Mouse (Mus musculus) midbrain, embryonic 16.5 days (tissue): ENCODE measurements around the gene Nr4a1. TPM values are rescaled to one million over a fixed set of nuclear protein-coding genes. Genes with fewer than 3 reads are reported as not detected.

Experiments used
- ATAC-seq: fragments of 200-750 bp; cut with Nextera tagmentation; 2 replicates; pipeline ENCODE4 v1.8.0; 2017; ENCODE audit warnings: moderate TSS enrichment
- H3K27ac ChIP-seq: fragments of 300-500 bp; sonication (generic); 2 replicates; pipeline ENCODE4 v1.5.1; 2014; ENCODE audit warnings: mild to moderate bottlenecking, low read length, mixed read lengths
- H3K27me3 ChIP-seq: fragments of 300-500 bp; sonication (generic); 2 replicates; pipeline ENCODE4 v1.6.1; 2014; ENCODE audit warnings: low read depth, low read length, mixed read lengths; ENCODE audit not compliant: control insufficient read depth, insufficient read depth
- H3K36me3 ChIP-seq: fragments of 300-500 bp; sonication (generic); 2 replicates; pipeline ENCODE4 v1.6.1; 2014; ENCODE audit warnings: mild to moderate bottlenecking, low read length, moderate library complexity, mixed read lengths; ENCODE audit not compliant: control insufficient read depth, insufficient read depth
- H3K4me1 ChIP-seq: fragments of 300-500 bp; sonication (generic); 2 replicates; pipeline ENCODE4 v1.6.1; 2014; ENCODE audit warnings: mild to moderate bottlenecking, low read length, mixed read lengths; ENCODE audit not compliant: control insufficient read depth, insufficient read depth
- H3K4me2 ChIP-seq: fragments of 300-500 bp; sonication (generic); 2 replicates; pipeline ENCODE4 v1.6.1; 2014; ENCODE audit warnings: mild to moderate bottlenecking, low read length, mixed read lengths
- H3K4me3 ChIP-seq: fragments of 300-500 bp; sonication (generic); 2 replicates; pipeline ENCODE4 v1.5.1; 2014; ENCODE audit warnings: low read depth, mild to moderate bottlenecking, low read length, moderate library complexity, mixed read lengths
- H3K9ac ChIP-seq: fragments of 300-500 bp; sonication (generic); 2 replicates; pipeline ENCODE4 v1.6.1; 2014; ENCODE audit warnings: low read depth, low read length, mixed read lengths
- H3K9me3 ChIP-seq: fragments of 300-500 bp; sonication (generic); replicated peaks from 2 replicates; pipeline ENCODE4 v1.6.1; 2014; ENCODE audit warnings: mild to moderate bottlenecking, low read length, mixed read lengths; ENCODE audit not compliant: control insufficient read depth, poor library complexity, severe bottlenecking
- WGBS: fragments of 180-500 bp; shearing (Covaris S2); extraction: QIAGEN DNeasy Blood & Tissue Kit; methylation state at CpG from one replicate; pipeline ENCODE4 v1.1.7; 2014; 5-methylcytosine and 5-hydroxymethylcytosine counted together
- polyA plus RNA-seq: library from polyadenylated mRNA; unstranded; fragments of >200 nt; fragmentation: Nextera tagmentation; extraction: Ambion mirVana; gene quantifications from 2 replicates; pipeline ENCODE4 v1.2.1, GENCODE M21; 2015

The Nr4a1 gene
- polyA plus RNA-seq, 1 experiment from 2014 or later = 6.4 TPM

DNA sequence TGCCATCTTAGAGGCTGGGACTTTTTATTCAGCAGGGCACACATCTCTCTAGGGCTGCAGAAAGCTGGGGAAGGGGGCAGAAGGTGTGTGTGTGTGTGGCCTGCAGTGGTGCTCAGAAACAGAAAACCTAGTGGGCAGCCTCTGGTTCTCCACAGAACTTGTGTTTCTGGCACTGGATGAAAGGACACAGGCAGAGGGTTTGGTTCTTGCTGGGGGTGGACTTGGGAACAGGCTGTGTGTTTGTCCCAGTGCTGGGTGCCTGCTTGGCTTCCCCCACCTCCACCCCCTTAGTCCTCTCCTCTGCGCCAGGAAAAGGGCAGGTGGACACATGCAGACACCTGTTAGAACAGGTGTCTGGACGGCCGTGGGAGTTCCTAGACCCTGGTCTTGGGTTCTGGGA, 17.0 kb downstream of the Nr4a1 start:
- H3K27ac ChIP-seq = no peak overlapping the region
- H3K4me3 ChIP-seq = no peak overlapping the region
- H3K36me3 ChIP-seq = peaks cover 6% of the 10 kb centered on the region; the same call in 1 of the 2 replicates
- H3K27me3 ChIP-seq = peaks cover 5% of the 10 kb centered on the region
- no peak for ATAC-seq
- H3K4me1 ChIP-seq = peaks cover 6% of the 10 kb centered on the region
- no peaks in the 10 kb centered on the region for H3K9me3 ChIP-seq
- H3K9ac ChIP-seq = no peak overlapping the region
- WGBS = 83% methylated on average over 3 of the region's 3 CpGs
- no peak overlapping the region for H3K4me2 ChIP-seq

DNA sequence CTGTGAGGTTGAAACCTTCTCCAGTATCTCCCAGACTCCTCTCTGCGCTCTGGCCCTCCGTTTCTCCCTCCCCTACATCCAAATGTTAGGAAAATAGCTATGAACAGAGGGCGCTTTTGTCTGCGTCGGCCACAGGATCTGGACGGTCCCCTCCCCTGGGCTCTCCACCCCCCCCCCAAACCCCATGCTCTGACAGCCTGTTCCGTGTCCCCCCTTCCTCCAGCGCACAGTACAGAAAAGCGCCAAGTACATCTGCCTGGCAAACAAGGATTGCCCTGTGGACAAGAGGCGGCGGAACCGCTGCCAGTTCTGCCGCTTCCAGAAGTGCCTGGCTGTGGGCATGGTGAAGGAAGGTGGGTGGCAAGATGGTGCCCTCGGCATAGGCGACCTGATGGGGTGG, 17.4 kb downstream of the Nr4a1 start:
- Histone ChIP-seq H3K9ac (no peak overlapping the region), H3K27ac (no peak overlapping the region), H3K4me3 (no peak overlapping the region), H3K4me1 (peaks cover 5% of the 10 kb centered on the region), H3K9me3 (no peaks in the 10 kb centered on the region), H3K4me2 (no peak overlapping the region), H3K36me3 (peaks cover 6% of the 10 kb centered on the region; the same call in 1 of the 2 replicates), H3K27me3 (peaks cover 5% of the 10 kb centered on the region)
- no peak for ATAC-seq
- WGBS = 84% methylated on average over 15 of the region's 15 CpGs

DNA sequence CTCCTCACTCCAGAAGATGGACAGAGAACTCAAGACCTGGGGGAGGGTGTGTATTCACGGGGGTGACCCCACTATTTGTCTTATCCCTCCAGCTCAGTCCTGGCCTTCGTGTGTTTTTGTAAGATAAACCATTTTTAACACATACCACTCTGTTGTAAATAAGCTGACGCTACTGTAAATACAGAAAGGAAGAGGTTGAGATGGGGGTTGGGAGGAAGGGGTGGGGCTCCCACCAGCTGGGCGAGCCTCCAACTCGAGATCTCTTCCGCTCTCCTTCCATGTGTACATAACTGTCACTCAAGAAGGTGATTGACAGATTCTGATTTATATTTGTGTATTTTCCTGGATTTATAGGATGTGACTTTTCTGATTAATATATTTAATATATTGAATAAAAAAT, 20.3 kb downstream of the Nr4a1 start:
- Histone ChIP-seq H3K9me3 (no peaks in the 10 kb centered on the region), H3K27ac (no peak overlapping the region), H3K4me2 (no peak overlapping the region), H3K36me3 (peaks cover 6% of the 10 kb centered on the region; the same call in 1 of the 2 replicates), H3K27me3 (no peaks in the 10 kb centered on the region), H3K4me3 (no peak overlapping the region), H3K4me1 (no peaks in the 10 kb centered on the region), H3K9ac (no peak overlapping the region)
- WGBS = 82% methylated on average over 6 of the region's 6 CpGs
- no peak for ATAC-seq

DNA sequence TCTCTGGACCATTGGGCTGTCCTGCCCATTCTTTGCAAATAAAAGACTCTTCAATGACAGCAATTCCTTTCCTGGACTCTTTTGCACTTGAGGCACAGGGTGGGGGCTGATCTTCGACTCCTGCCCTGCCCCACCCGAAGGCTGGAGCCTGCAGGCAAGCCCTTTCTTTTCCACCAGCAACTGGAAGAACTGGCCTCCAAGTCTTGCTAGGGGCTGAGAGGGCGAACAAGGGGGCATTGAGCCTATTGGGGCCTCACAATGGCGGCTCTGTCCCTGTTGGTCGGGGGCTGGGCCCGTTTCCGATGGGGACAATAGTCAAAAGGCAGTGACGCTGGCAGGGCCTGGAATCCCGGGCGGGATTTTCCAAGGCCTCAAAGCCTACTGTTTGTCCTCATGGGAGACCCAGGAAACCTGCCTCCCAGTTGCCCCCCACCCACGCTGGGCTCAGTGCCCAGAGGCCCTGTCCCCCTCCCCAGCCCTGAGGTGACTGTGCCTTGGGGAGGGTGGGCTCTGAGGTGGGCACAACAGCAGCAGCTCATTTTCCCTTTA, 23.4 kb downstream of the Nr4a1 start:
- H3K4me3 ChIP-seq = no peak overlapping the region
- H3K36me3 ChIP-seq = no peaks in the 10 kb centered on the region; the same call in 1 of the 2 replicates
- peak; percentile 41 for ATAC-seq
- H3K4me2 ChIP-seq = no peak overlapping the region
- H3K4me1 ChIP-seq = no peaks in the 10 kb centered on the region
- H3K27me3 ChIP-seq = no peaks in the 10 kb centered on the region
- no peaks in the 10 kb centered on the region for H3K9me3 ChIP-seq
- peak overlapping the region; percentile 42 for H3K27ac ChIP-seq
- 16% methylated on average over 11 of the region's 11 CpGs for WGBS
- no peak overlapping the region for H3K9ac ChIP-seq

DNA sequence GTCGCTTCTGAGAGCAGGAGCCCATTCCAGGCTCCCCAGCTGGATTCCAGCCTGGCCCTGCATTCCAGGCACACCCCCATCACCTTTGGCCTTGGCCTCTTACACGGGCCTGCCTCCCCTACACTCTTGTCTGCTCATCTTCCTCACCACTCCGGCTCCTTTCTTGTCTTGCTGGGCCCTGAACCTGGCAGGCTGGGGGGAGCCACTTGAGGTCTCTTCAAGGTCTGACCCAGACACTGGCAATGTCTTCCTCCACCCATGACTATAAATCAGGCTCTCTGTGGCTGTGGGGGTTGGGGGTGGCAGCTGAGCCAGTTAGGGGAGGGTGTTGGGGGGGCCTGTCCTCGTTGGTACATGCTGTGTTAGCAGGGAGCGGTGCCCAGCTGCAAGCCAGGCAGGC, 24.5 kb downstream of the Nr4a1 start:
- ATAC-seq = no peak
- Histone ChIP-seq H3K9ac (no peak overlapping the region), H3K4me2 (no peak overlapping the region), H3K4me3 (no peak overlapping the region), H3K27ac (no peak overlapping the region), H3K27me3 (no peaks in the 10 kb centered on the region), H3K9me3 (no peaks in the 10 kb centered on the region), H3K4me1 (no peaks in the 10 kb centered on the region), H3K36me3 (no peaks in the 10 kb centered on the region)
- WGBS = 64% methylated on average over 5 of the region's 5 CpGs

DNA sequence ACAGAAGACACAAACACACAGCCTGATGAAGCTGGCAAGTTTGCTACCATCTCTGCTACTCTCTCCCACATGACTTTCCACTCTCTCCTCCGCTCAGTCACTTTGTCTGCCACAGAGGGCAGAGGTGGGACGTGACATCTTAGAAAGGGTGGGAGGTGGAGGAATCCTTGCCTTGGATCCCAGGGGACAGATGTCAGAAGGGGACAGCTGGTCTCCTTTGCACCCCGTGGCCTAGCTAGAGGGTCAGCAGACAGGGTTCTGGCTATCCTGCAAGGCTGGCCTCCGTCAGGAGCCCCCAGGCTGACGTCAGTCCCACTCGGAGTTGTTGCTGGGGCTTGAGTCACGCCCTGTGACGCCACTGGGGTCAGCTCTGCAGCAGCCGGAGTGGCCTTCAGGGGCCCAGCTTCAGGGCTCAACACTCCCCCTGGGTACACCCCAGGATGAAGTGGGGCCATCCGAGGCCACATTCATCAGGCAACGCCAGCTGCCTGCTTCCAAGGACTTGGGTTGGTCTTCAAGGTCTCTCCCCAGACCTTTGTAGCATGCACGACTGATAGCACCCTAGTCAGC, 25.4 kb downstream of the Nr4a1 start:
- no peaks in the 10 kb centered on the region for H3K27me3 ChIP-seq
- no peaks in the 10 kb centered on the region for H3K36me3 ChIP-seq
- H3K9ac ChIP-seq = no peak overlapping the region
- 66% methylated on average over 12 of the region's 12 CpGs for WGBS
- no peak overlapping the region for H3K27ac ChIP-seq
- H3K4me1 ChIP-seq = peaks cover under 1% of the 10 kb centered on the region; the same call in 1 of the 2 replicates
- no peak overlapping the region for H3K4me2 ChIP-seq
- no peak overlapping the region for H3K4me3 ChIP-seq
- no peak for ATAC-seq
- H3K9me3 ChIP-seq = no peaks in the 10 kb centered on the region

DNA sequence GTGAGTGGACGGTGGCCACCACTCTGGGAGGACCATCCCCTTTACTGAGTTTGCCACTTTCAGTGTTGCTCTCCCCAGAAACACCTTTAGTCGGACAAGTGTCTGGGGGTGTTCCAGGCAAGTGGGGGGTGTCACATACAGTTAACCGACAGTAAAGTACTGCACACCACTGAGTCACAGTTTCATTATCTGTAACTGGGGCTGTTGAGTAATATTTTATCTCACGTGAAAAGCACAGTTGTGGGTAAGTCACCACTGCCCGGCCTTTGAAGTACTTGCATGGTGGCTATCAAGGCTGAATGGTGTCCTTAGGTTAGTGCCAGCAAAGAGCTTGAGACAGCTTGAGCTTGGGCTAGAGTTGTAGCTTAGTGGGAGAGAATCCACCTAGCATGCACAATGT, 28.4 kb downstream of the Nr4a1 start:
- Histone ChIP-seq H3K9me3 (no peaks in the 10 kb centered on the region), H3K27me3 (no peaks in the 10 kb centered on the region), H3K4me2 (no peak overlapping the region), H3K27ac (no peak overlapping the region), H3K4me3 (no peak overlapping the region), H3K4me1 (peaks cover 13% of the 10 kb centered on the region), H3K36me3 (no peaks in the 10 kb centered on the region; the same call in 1 of the 2 replicates), H3K9ac (no peak overlapping the region)
- ATAC-seq = no peak
- 76% methylated on average over 5 of the region's 5 CpGs for WGBS

DNA sequence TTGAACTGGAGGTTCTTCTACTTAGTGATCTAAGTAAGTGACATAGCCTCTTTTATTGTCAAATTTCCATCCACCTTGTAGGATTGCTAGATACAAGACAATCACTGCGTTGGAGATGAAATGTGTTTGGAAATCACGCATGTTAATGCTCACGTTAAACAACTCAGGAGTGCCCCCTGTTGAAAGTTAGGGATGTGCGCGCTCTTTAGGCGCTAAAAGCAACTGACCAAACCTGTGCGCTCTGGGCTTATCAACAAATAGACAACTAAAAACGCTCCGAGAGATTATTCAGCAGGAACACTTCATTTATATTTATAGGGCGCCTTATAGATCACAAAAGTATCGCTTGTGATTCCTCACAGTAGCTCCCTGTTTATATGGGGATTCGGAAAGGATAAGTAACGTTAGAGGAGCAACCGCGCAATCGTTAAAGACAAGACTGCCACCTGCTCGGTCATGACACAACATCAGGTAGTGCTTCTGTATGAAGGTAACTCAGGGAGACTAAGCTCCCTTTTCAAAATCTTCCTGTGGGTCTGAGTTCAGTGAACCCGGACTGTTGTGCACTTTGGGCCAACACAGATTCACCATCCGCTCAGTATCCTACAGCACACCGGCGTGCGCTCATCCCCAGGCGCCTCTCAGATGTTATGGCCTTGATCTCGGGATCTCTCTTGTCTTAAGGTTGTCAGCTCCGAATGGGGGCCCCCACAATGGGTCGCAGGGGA, 29.3 kb downstream of the Nr4a1 start:
- H3K9ac ChIP-seq = peak overlapping the region; percentile 88
- H3K9me3 ChIP-seq = no peaks in the 10 kb centered on the region
- no peaks in the 10 kb centered on the region; the same call in none of the 2 replicates for H3K36me3 ChIP-seq
- ATAC-seq = peak; percentile 62
- H3K27ac ChIP-seq = peak overlapping the region; percentile 62
- WGBS = 1% methylated on average over 26 of the region's 26 CpGs
- H3K4me2 ChIP-seq = peak overlapping the region; percentile 91
- peak overlapping the region; percentile 80 for H3K4me3 ChIP-seq
- H3K4me1 ChIP-seq = peaks cover 13% of the 10 kb centered on the region
- H3K27me3 ChIP-seq = no peaks in the 10 kb centered on the region
